Mouse (Mus musculus) embryonic facial prominence, embryonic 15.5 days (tissue): Measurements from ENCODE around the gene Akap8l. TPM values are rescaled to one million over a fixed set of nuclear protein-coding genes. Genes with fewer than 3 reads are reported as not detected.

Experiments
- ATAC-seq: fragments of 200-750 bp; cut with Nextera tagmentation; 2 replicates; pipeline ENCODE4 v1.8.0; 2017; ENCODE audit warnings: low read depth, moderate TSS enrichment; ENCODE audit not compliant: insufficient number of reproducible peaks, low FRiP score, low TSS enrichment
- H3K27ac ChIP-seq: fragments of 300-500 bp; sonication (generic); replicated peaks from 2 replicates; pipeline ENCODE4 v1.5.1; 2015; ENCODE audit warnings: mild to moderate bottlenecking, inconsistent platforms
- H3K27me3 ChIP-seq: fragments of 300-500 bp; sonication (generic); 2 replicates; pipeline ENCODE4 v1.6.1; 2015; ENCODE audit warnings: inconsistent platforms
- H3K36me3 ChIP-seq: fragments of 300-500 bp; sonication (generic); 2 replicates; pipeline ENCODE4 v1.6.1; 2015; ENCODE audit warnings: mild to moderate bottlenecking, inconsistent platforms
- H3K4me1 ChIP-seq: fragments of 300-500 bp; sonication (generic); 2 replicates; pipeline ENCODE4 v1.6.1; 2015; ENCODE audit warnings: inconsistent platforms
- H3K4me2 ChIP-seq: fragments of 300-500 bp; sonication (generic); replicated peaks from 2 replicates; pipeline ENCODE4 v1.6.1; 2015; ENCODE audit warnings: mild to moderate bottlenecking, inconsistent platforms
- H3K4me3 ChIP-seq: fragments of 300-500 bp; sonication (generic); replicated peaks from 2 replicates; pipeline ENCODE4 v1.5.1; 2015; ENCODE audit warnings: mild to moderate bottlenecking, inconsistent platforms
- H3K9ac ChIP-seq: fragments of 300-500 bp; sonication (generic); 2 replicates; pipeline ENCODE4 v1.6.1; 2015; ENCODE audit warnings: inconsistent platforms
- H3K9me3 ChIP-seq: fragments of 300-500 bp; sonication (generic); replicated peaks from 2 replicates; pipeline ENCODE4 v1.6.1; 2016; ENCODE audit warnings: inconsistent platforms
- WGBS: fragments of 180-500 bp; shearing (Covaris S2); methylation state at CpG from one replicate; pipeline ENCODE4 v1.1.7; 2015; 5-methylcytosine and 5-hydroxymethylcytosine counted together
- polyA plus RNA-seq: library from polyadenylated mRNA; unstranded; fragments of >200 nt; fragmentation: Nextera tagmentation; extraction: Ambion mirVana; gene quantifications from 2 replicates; pipeline ENCODE4 v1.2.1, GENCODE M21; 2015

The Akap8l gene
- polyA plus RNA-seq, 1 experiment from 2014 or later: 110 TPM

DNA sequence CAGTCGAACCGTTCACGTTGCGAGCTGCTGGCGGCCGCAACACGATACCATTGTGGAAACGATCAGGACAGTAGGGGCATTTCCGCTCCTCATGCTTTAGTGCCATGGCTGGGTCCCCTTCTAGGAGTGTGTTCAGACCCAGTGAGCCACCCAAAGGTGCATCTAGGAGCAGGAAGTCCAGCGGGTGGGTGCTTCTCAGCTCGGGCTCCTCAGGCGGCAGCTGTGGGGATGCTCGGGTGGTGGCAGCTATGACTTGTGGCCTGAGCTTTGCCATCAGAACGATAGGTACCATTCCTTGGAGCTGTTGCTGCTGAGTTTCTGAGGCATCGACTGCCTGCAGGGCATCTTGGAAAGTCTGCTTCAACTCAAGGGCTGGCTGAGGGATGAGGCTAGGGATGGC is 26.1 kb upstream of the Akap8l start:
- Histone ChIP-seq H3K4me2 (no peak overlapping the region), H3K9ac (no peak overlapping the region), H3K27me3 (no peaks in the 10 kb centered on the region), H3K36me3 (peaks cover 15% of the 10 kb centered on the region), H3K4me1 (no peaks in the 10 kb centered on the region), H3K9me3 (no peaks in the 10 kb centered on the region), H3K27ac (no peak overlapping the region), H3K4me3 (no peak overlapping the region)
- ATAC-seq: no peak
- 70% methylated on average over 15 of the region's 15 CpGs for WGBS

DNA sequence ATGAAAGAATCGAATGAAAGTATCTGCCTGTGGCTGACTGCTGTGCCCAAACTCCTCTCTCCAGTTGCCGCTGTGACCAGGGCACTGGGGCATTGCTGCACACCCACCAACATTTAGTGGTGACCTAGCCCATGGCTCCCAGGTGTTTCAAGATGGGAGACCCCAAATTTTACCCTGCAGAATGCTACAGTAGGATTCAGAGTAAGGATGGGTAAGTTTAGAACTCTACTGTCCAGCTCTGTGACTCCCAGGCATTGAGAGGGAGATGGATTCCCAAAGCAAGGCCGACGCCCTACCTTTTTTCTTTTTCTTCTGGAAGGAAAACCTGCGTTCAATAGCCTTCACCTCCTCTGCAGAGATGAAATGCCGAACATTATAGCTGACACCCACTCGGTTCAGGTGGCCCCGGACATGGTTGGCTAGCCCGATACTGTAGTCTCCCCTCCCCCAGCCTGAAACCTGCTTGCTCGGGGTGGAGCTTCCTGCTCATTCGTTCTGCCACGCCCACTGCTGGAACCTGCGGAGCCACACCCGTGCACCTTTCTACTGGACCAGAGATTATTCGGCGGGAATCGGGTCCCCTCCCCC is 18.7 kb upstream of the Akap8l start:
- peak; percentile 25; the same call in 1 of the 2 replicates for ATAC-seq

DNA sequence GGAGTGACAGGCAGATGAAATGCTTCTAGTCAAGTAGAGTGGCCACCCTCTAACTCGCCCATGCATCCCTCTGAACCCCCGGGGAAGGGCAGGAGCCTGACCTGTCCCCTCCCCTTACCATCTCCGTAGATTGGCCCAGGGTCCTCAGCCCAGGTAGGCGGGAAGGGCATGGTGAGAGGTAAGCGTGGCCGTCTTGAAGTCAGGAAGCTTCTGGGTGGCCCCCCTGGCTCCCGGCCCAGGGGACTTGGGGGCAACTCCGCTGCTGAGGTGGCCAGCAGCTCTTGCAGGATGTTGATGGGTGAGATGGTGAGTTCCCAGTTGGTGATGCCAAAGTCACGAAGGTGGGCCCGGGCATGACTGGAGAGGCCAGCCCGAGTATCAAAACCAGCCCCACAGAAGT is 17.3 kb upstream of the Akap8l start:
- H3K4me2 ChIP-seq: no peak overlapping the region
- no peaks in the 10 kb centered on the region for H3K27me3 ChIP-seq
- H3K4me3 ChIP-seq: no peak overlapping the region
- H3K9me3 ChIP-seq: no peaks in the 10 kb centered on the region
- no peaks in the 10 kb centered on the region for H3K36me3 ChIP-seq
- no peak overlapping the region for H3K9ac ChIP-seq
- H3K4me1 ChIP-seq: peaks cover 16% of the 10 kb centered on the region
- ATAC-seq: no peak
- H3K27ac ChIP-seq: no peak overlapping the region
- WGBS: 87% methylated on average over 11 of the region's 11 CpGs

More for the DNA sequence above, 18.7 kb upstream of the Akap8l start:
- Histone ChIP-seq H3K4me2 (peak overlapping the region; percentile 41), H3K4me1 (peaks cover 6% of the 10 kb centered on the region), H3K4me3 (peak overlapping the region; percentile 35), H3K27me3 (no peaks in the 10 kb centered on the region), H3K36me3 (no peaks in the 10 kb centered on the region), H3K9me3 (no peaks in the 10 kb centered on the region), H3K9ac (0 out of 2 replicates have a peak overlapping the region, but pooled peaks have one; percentile 6), H3K27ac (no peak overlapping the region)
- WGBS: 13% methylated on average over 13 of the region's 17 CpGs

DNA sequence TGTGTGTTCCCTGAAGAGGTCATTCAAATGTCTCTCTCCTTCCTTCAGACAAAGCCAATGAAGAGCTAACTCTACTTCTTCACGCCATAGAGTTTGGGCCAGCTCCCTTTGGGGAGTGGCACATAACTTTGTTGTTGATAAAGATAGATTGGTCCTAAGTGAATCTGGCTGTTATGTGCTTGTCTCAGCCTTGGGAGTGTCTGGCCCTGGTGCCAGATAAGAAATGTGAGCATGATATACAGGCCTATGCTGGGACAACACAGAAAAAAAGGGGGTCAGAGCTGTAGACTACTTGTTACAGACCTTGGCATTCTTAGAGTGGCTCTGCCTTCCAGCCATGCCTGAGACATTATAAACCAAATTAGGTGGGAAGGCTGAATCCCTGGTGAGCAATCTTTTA is 14.9 kb upstream of the Akap8l start:
- peaks cover 21% of the 10 kb centered on the region for H3K4me1 ChIP-seq
- peak overlapping the region; percentile 94; the same call in 1 of the 2 replicates for H3K4me3 ChIP-seq
- WGBS: 82% methylated on average over 1 of the region's 1 CpGs
- H3K27me3 ChIP-seq: no peaks in the 10 kb centered on the region
- no peak for ATAC-seq
- H3K27ac ChIP-seq: no peak overlapping the region
- H3K36me3 ChIP-seq: peaks cover 23% of the 10 kb centered on the region
- no peak overlapping the region for H3K4me2 ChIP-seq
- H3K9ac ChIP-seq: no peak overlapping the region
- no peaks in the 10 kb centered on the region for H3K9me3 ChIP-seq

DNA sequence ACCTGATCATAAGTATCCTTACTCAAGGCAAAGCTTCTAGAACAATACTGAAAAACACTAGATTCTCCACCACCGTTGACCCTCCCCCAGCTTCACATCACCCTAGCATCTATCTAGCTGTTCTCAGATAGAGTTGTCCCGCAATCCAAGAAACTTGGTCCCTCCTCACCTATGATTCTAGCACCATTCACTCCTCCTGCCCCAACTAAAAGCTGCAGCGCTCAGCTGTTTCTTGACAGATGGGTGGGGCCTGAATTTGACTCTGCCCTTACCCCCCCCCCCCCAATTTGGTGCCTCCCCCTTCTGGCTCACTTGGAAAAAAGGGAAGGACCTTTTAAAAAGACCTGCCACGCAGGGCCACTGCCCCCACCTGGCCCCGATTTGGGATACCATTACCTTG is 14.4 kb upstream of the Akap8l start:
- peak overlapping the region; percentile 21; the same call in 1 of the 2 replicates for H3K9ac ChIP-seq
- peak overlapping the region; percentile 94 for H3K4me3 ChIP-seq
- H3K4me1 ChIP-seq: peaks cover 21% of the 10 kb centered on the region
- peak overlapping the region; percentile 74 for H3K27ac ChIP-seq
- H3K27me3 ChIP-seq: no peaks in the 10 kb centered on the region
- H3K9me3 ChIP-seq: no peaks in the 10 kb centered on the region
- peak overlapping the region; percentile 51 for H3K4me2 ChIP-seq
- WGBS: 54% methylated on average over 5 of the region's 5 CpGs
- peaks cover 28% of the 10 kb centered on the region for H3K36me3 ChIP-seq
- ATAC-seq: no peak

DNA sequence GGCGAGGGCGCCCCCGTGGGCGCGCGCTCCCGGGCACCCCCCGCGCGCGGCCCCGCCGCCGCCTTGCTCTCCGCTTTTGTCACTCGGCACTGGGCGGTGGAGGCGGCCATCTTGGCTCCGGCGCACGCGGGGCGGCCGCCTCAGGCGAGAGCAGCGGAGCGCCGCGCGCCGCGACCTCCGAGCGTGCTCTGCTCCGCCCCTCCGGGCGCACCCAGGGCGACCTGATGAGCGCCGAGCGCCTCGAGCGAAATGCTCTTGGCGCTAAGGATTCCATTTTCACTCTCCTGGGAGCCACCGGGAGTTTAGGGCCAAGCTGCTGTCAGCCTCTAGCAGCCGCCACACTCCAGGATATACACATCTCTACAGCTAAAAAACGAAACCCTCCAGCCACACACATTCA is 13.9 kb upstream of the Akap8l start:
- H3K4me3 ChIP-seq: peak overlapping the region; percentile 94
- no peaks in the 10 kb centered on the region for H3K27me3 ChIP-seq
- ATAC-seq: peak; percentile 93
- H3K9me3 ChIP-seq: no peaks in the 10 kb centered on the region
- under 1% methylated on average over 43 of the region's 47 CpGs for WGBS
- H3K4me2 ChIP-seq: peak overlapping the region; percentile 51
- peaks cover 33% of the 10 kb centered on the region for H3K36me3 ChIP-seq
- peak overlapping the region; percentile 74 for H3K27ac ChIP-seq
- H3K4me1 ChIP-seq: peaks cover 21% of the 10 kb centered on the region
- H3K9ac ChIP-seq: peak overlapping the region; percentile 81

DNA sequence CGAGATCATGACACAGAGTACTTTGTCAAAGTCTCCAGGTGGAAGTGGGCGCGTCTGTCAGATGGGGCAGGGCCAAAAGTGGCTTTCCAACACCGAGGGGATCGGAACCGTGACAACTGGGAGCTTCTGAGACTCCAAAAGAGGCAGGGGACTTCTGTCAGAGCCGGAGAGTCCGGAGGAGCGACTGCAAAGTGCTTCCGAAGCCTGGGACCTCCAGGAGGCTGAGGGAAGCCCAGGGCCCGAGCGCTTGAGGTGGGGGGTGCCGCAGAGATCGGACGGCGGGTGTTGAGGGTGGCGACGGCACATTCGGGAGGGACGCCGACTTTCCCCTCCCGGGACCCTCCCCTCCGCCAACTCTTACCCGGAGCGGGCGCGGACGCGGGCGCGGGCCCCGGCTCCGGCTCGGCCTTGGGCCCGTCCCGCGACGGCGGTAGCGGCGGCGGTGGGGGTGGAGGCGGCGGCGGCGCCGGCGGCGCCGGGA is 13.5 kb upstream of the Akap8l start:
- under 1% methylated on average over 27 of the region's 50 CpGs for WGBS
- peak; percentile 39 for ATAC-seq
- H3K36me3 ChIP-seq: peaks cover 37% of the 10 kb centered on the region

DNA sequence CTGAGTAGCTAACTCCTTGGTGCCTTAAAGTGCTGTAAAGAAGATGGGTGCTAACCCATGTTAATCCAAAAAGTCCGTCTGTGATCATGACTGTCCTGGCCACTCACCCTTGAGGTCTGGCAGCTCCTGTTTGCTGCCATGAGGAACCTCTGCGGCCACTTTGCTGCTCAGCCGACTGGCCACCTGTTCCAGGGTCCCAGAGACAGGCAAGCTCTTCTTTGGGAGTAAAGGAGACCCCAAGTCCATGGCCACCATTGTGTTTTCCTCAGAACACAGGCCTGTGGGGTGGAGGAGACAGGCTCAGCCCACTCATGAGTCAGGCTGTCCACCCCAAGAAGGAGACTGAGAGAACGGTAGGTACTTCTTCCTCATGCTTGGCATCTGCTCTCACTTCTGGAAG is 12.3 kb upstream of the Akap8l start:
- Histone ChIP-seq H3K36me3 (peaks cover 49% of the 10 kb centered on the region), H3K4me2 (peak overlapping the region; percentile 51), H3K4me1 (peaks cover 21% of the 10 kb centered on the region), H3K27me3 (no peaks in the 10 kb centered on the region), H3K9me3 (no peaks in the 10 kb centered on the region), H3K9ac (no peak overlapping the region; the same call in 1 of the 2 replicates), H3K27ac (no peak overlapping the region), H3K4me3 (peak overlapping the region; percentile 94)
- ATAC-seq: no peak
- 86% methylated on average over 4 of the region's 4 CpGs for WGBS

More for the DNA sequence above, 13.5 kb upstream of the Akap8l start:
- Histone ChIP-seq H3K27ac (peak overlapping the region; percentile 74), H3K27me3 (no peaks in the 10 kb centered on the region), H3K9ac (peak overlapping the region; percentile 81), H3K4me1 (peaks cover 21% of the 10 kb centered on the region), H3K4me2 (peak overlapping the region; percentile 51), H3K9me3 (no peaks in the 10 kb centered on the region), H3K4me3 (peak overlapping the region; percentile 94)

DNA sequence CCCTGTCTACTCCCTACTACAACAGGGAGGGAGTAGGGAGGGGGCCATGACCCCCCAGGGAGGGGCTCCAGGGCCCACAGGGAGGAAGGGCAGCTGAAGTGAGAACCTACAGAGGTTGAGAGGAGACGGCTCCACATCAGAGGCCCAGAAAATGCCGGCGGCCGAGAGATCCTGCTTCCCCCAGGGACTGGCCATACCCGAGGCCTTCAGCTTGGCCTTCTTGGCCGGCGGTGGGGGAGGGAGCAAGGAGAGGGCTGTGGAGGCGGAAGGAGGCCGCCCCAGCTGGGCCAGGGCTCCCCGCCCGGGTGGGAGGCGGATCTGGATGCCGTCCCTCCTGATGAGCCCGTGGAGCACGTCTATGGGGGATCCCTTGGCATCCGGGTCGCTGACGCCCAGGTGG is 9.5 kb upstream of the Akap8l start:
- H3K27ac ChIP-seq: no peak overlapping the region
- no peak for ATAC-seq
- no peak overlapping the region for H3K4me3 ChIP-seq
- H3K27me3 ChIP-seq: no peaks in the 10 kb centered on the region
- H3K36me3 ChIP-seq: peaks cover 77% of the 10 kb centered on the region
- no peak overlapping the region for H3K9ac ChIP-seq
- H3K4me2 ChIP-seq: no peak overlapping the region
- H3K4me1 ChIP-seq: peaks cover 18% of the 10 kb centered on the region
- WGBS: 85% methylated on average over 18 of the region's 18 CpGs
- no peaks in the 10 kb centered on the region for H3K9me3 ChIP-seq

DNA sequence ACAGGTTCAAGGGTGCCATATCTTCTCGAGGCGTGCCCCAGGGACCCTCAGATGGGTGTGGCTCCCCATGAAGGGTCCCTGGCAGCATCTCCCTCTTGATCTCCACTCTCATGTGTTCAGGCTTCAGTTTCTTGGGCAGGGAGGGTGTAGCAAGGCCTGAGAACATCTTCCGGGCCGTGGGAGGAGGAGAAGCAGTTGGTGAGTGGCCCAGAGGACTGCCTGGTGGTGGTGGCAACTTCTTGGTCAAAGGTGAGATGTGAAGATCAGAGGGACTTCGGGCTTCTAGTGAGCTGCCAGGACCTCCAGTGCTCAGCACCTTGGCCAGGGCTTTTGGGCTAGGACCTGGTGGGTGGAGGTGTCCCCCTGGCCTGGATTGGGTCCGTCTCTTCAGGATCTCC is 8.5 kb upstream of the Akap8l start:
- Histone ChIP-seq H3K4me2 (no peak overlapping the region), H3K9me3 (no peaks in the 10 kb centered on the region), H3K4me1 (peaks cover 15% of the 10 kb centered on the region), H3K36me3 (peaks cover 87% of the 10 kb centered on the region), H3K27ac (no peak overlapping the region), H3K9ac (no peak overlapping the region), H3K27me3 (no peaks in the 10 kb centered on the region), H3K4me3 (no peak overlapping the region)
- WGBS: 93% methylated on average over 6 of the region's 6 CpGs
- ATAC-seq: no peak

DNA sequence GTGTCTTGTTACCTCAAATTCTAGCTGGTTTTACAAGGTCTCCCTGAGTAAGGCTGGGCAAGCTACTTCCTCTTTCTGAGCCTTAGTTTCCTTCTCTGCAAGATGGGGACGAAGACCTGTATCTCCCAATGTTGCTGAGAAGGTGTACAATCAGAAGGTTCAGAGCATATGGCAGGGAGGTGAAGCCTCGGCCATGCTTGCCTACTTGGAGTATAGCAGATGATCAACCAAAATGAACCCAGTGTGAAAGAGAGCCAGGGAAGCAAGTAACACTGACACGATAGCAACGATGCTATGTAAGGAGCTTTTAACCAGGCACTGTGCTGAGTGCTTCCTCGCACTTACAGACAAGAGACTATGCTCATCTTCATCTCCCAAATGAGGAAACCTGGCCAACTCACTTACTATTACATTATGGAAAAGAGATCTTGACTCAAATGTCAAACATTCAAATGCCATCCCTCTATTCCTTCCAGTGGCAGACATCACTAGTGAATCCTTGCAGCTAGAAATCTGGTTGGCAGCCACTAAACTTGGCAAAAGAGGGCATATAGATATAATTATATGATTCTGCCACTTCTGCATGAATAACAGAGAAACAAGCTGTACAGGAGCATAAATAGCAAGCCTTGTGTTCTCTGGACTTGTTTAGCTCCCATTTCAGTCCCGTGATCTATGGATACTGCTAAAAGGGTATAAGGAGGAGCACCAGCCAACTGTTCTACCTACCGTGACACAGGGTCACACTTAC is 8.0 kb upstream of the Akap8l start:
- no peak overlapping the region for H3K4me3 ChIP-seq
- no peaks in the 10 kb centered on the region for H3K9me3 ChIP-seq
- ATAC-seq: no peak
- no peak overlapping the region for H3K4me2 ChIP-seq
- WGBS: 90% methylated on average over 7 of the region's 7 CpGs
- H3K36me3 ChIP-seq: peaks cover 92% of the 10 kb centered on the region
- peaks cover 16% of the 10 kb centered on the region for H3K4me1 ChIP-seq
- H3K27ac ChIP-seq: no peak overlapping the region
- H3K9ac ChIP-seq: no peak overlapping the region
- H3K27me3 ChIP-seq: no peaks in the 10 kb centered on the region
